Mouse (Mus musculus) myocyte (in vitro differentiated cells): ENCODE data around the gene Ddx28. TPM values are rescaled to one million over a fixed set of nuclear protein-coding genes. Genes with fewer than 3 reads are reported as not detected.

Source experiments
- H3K27me3 ChIP-seq: one replicate; pipeline ENCODE4 v1.6.1; 2011; ENCODE audit not compliant: control insufficient read depth, insufficient read depth, insufficient read length
- H3K36me3 ChIP-seq: one replicate; pipeline ENCODE4 v1.6.1; 2011; ENCODE audit not compliant: control insufficient read depth, insufficient read depth
- H3K4me2 ChIP-seq: one replicate; pipeline ENCODE4 v1.6.1; 2011; ENCODE audit warnings: low read depth, control low read depth
- H3K4me3 ChIP-seq: one replicate; pipeline ENCODE4 v1.5.1; 2011; ENCODE audit warnings: mild to moderate bottlenecking, control low read depth, moderate library complexity
- H3K79me2 ChIP-seq: one replicate; pipeline ENCODE4 v1.6.1; 2011; ENCODE audit not compliant: control insufficient read depth, insufficient read depth
- H3ac ChIP-seq: one replicate; pipeline ENCODE4 v1.6.1; 2011; ENCODE audit not compliant: control insufficient read depth, insufficient read length
- CEBPB ChIP-seq: IDR thresholded peaks from 2 replicates; pipeline ENCODE4 v1.6.1; 2011; ENCODE audit warnings: mild to moderate bottlenecking, moderate library complexity; ENCODE audit not compliant: poor library complexity, insufficient read depth, severe bottlenecking
- E2F4 ChIP-seq: IDR thresholded peaks from one replicate; pipeline ENCODE4 v1.6.1; 2011; ENCODE audit warnings: mild to moderate bottlenecking, control low read depth, moderate library complexity; ENCODE audit not compliant: insufficient read depth
- MAX ChIP-seq: IDR thresholded peaks from one replicate; pipeline ENCODE4 v1.6.1; 2011; ENCODE audit warnings: low read depth, mild to moderate bottlenecking, control low read depth
- MYOD1 ChIP-seq, 3 experiments: IDR thresholded peaks; one replicate each; pipeline ENCODE4 v1.6.1; 2011; ENCODE audit warnings: control low read depth in 2 of 3, low read depth in 2 of 3, mild to moderate bottlenecking in 2 of 3, moderate library complexity in 1 of 3; ENCODE audit not compliant: insufficient read length in 2 of 3, control insufficient read depth in 1 of 3
- MYOG ChIP-seq, 3 experiments: IDR thresholded peaks; one replicate each; pipeline ENCODE4 v1.6.1; 2011; ENCODE audit warnings: control low read depth in 2 of 3, low read depth in 2 of 3, mild to moderate bottlenecking in 2 of 3; ENCODE audit not compliant: insufficient read length in 2 of 3, control insufficient read depth in 1 of 3, insufficient read depth in 1 of 3
- POLR2A ChIP-seq: IDR thresholded peaks from one replicate; pipeline ENCODE4 v1.6.1; 2011; ENCODE audit warnings: low read depth, mild to moderate bottlenecking, control low read depth, moderate library complexity; ENCODE audit not compliant: insufficient read length
- POLR2AphosphoS2 ChIP-seq: IDR thresholded peaks from one replicate; pipeline ENCODE4 v1.6.1; 2011; ENCODE audit warnings: low read depth, control low read depth; ENCODE audit not compliant: insufficient read length
- REST ChIP-seq: IDR thresholded peaks from one replicate; pipeline ENCODE4 v1.6.1; 2011; ENCODE audit warnings: mild to moderate bottlenecking, control low read depth, moderate library complexity; ENCODE audit not compliant: insufficient read depth, insufficient read length
- SRF ChIP-seq: IDR thresholded peaks from one replicate; pipeline ENCODE4 v1.6.1; 2011; ENCODE audit warnings: low read depth; ENCODE audit not compliant: control insufficient read depth, insufficient read length
- TCF12 ChIP-seq: IDR thresholded peaks from one replicate; pipeline ENCODE4 v1.6.1; 2011; ENCODE audit warnings: mild to moderate bottlenecking, control low read depth; ENCODE audit not compliant: poor library complexity, insufficient read depth, severe bottlenecking
- TCF3 ChIP-seq: IDR thresholded peaks from one replicate; pipeline ENCODE4 v1.6.1; 2011; ENCODE audit warnings: low read depth, control low read depth; ENCODE audit not compliant: insufficient read length
- USF1 ChIP-seq: IDR thresholded peaks from one replicate; pipeline ENCODE4 v1.6.1; 2011; ENCODE audit warnings: low read depth, mild to moderate bottlenecking, control low read depth, moderate library complexity
- polyA plus RNA-seq: library from polyadenylated mRNA; unstranded; fragments of >200 nt; fragmentation: generic; extraction: Trizol; gene quantifications from one replicate; pipeline ENCODE4 v1.2.1, GENCODE M21; 2012; ENCODE audit warnings: missing spikeins

The Ddx28 gene
- polyA plus RNA-seq, 1 experiment, result 20.6 TPM

DNA sequence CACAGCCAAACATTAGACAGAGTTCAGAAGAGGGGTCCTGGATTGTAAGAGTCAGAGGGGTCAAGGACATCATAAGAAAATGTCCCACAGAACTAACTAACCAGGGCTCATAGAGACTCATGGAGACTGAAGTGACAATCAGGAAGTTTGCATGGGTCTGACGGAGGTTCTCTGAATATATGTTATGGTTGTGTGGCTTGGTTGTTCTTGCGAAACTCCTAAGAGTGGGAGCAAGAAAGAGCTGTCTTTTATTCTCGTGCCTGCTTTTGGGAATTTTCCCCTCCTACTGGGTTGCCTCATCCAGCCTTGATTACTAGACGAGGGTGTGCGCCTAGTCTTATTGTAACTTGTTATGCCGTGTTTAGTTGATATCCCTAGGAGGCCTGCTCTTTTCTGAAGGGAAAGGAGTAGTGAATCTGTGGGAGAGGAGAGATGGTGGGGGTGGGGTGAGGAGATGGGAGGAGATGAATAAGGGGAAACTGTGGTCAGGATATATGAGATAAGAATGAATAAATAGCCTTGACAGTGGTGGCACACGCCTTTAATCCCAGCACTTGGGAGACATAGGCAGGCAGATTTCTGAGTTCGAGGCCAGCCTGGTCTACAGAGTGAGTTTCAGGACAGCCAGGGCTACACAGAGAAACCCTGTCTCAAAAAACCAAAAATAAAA, 7.0 kb downstream of the Ddx28 start:
- Histone ChIP-seq H3K79me2 (no peaks in the 10 kb centered on the region), H3K36me3 (no peaks in the 10 kb centered on the region), H3ac (no peak overlapping the region), H3K4me2 (no peak overlapping the region), H3K4me3 (no peak overlapping the region), H3K27me3 (no peaks in the 10 kb centered on the region)
- TF ChIP-seq POLR2AphosphoS2 (no peak), SRF (no peak), REST (no peak), USF1 (no peak), CEBPB (peak; percentile 72)

DNA sequence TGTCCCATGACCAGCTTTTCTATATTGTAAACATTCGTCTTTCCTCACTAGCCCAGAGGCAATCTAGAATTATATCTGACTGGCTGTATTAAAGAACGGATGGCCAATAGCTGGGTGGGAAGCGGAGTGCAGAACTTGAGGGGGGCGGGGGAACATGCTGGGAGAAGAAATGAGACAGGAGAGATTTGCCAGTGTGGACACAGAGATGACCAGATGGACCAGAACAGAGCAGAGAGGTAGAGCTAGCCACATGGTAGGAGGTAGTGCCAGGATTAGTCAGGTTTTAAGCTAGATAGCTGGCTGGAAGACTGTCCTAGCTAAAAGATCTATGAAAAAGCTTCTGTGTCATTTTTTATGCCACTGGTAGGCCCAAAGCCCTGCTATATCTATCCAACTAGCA, 9.8 kb downstream of the Ddx28 start:
- Histone ChIP-seq H3K4me2 (no peak overlapping the region), H3K27me3 (no peaks in the 10 kb centered on the region), H3K4me3 (no peak overlapping the region), H3K79me2 (no peaks in the 10 kb centered on the region), H3ac (no peak overlapping the region), H3K36me3 (no peaks in the 10 kb centered on the region)
- TF ChIP-seq POLR2A (no peak), USF1 (no peak), CEBPB (no peak), TCF3 (no peak), SRF (no peak), TCF12 (no peak), MAX (no peak), POLR2AphosphoS2 (no peak), MYOD1 (IDR thresholded peaks at IDR 0.05; ENCODE audit: control insufficient read depth in 1 of 3, insufficient read length in 2 of 3, low read depth in 2 of 3) (no peak), MYOG (IDR thresholded peaks at IDR 0.05; ENCODE audit: control insufficient read depth in 1 of 3, insufficient read depth in 1 of 3, insufficient read length in 2 of 3, low read depth in 2 of 3) (no peak), REST (no peak), E2F4 (no peak)

DNA sequence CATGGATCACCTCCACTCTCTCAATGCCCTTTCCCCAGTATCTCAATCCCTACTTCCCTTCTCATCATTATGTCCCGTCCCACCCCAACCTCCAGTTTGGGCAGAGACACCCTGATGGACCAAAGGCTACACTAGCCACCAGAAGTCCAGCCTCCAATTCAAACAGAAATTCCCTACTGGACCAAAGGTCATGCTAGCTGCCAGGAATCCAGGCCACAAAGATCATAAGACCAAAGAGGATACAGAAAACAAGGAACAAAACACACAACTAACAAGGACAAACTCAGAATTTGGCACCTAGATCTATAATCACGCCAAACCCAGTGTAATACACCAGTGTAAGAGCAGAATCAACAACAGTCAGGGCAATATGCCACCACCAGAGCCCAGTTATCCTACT, 12.7 kb downstream of the Ddx28 start:
- no peaks in the 10 kb centered on the region for H3K36me3 ChIP-seq
- H3ac ChIP-seq, result no peak overlapping the region
- no peak for TF ChIP-seq TCF12
- TF ChIP-seq MAX, result no peak
- TF ChIP-seq MYOG (IDR thresholded peaks at IDR 0.05; ENCODE audit: control insufficient read depth in 1 of 3, insufficient read depth in 1 of 3, insufficient read length in 2 of 3, low read depth in 2 of 3), result no peak
- no peak for TF ChIP-seq POLR2A
- no peaks in the 10 kb centered on the region for H3K79me2 ChIP-seq
- H3K4me2 ChIP-seq, result no peak overlapping the region
- no peaks in the 10 kb centered on the region for H3K27me3 ChIP-seq
- H3K4me3 ChIP-seq, result no peak overlapping the region

DNA sequence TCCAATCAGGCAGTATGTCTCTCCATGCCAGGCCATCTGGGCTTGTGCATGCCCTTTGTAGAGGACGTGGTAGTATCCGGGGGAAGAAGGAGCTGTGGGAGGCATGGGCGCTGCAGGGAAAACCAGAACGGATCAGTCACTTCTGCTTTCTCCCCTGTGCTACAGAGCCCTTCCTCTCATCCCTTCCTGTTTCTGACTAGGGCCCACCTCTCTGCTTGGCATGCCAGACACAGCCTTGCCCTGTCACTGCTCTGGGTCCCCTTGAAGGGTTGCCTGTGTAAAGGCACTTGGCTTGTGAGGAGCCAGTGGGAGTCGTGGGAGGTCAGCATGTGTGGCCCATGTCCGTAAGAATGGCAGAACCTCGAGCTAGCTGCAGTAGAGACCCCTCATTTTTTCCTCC, 15.3 kb downstream of the Ddx28 start:
- Histone ChIP-seq H3K27me3 (no peaks in the 10 kb centered on the region), H3K4me3 (no peak overlapping the region)

DNA sequence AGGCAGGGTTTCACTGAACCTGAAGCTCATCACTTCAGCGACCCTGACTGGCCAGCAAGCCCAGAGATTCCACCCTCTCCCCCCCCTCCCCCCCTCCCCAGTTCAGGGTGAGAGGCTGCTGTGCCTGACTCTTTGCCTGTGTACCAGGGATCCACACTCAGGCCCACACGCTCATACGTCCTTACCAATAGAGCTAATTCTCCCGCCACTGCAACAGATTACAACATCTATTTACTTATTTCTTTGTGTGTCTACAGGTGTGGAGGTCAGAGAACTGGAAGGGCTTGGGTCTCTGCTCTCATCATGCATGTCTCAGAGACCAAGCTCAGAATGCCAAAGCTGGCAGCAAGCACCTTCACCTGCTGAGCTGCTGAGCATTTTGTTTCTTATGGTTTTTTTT, 18.5 kb downstream of the Ddx28 start:
- no peak overlapping the region for H3K4me3 ChIP-seq
- no peak overlapping the region for H3K4me2 ChIP-seq
- no peaks in the 10 kb centered on the region for H3K36me3 ChIP-seq
- TF ChIP-seq TCF3, result no peak
- TF ChIP-seq MYOG (IDR thresholded peaks at IDR 0.05; ENCODE audit: control insufficient read depth in 1 of 3, insufficient read depth in 1 of 3, insufficient read length in 2 of 3, low read depth in 2 of 3), result no peak
- TF ChIP-seq MYOD1 (IDR thresholded peaks at IDR 0.05; ENCODE audit: control insufficient read depth in 1 of 3, insufficient read length in 2 of 3, low read depth in 2 of 3), result no peak
- no peak for TF ChIP-seq POLR2A
- TF ChIP-seq REST, result no peak
- no peak for TF ChIP-seq POLR2AphosphoS2
- TF ChIP-seq MAX, result no peak
- no peak for TF ChIP-seq USF1
- no peak for TF ChIP-seq SRF
- TF ChIP-seq TCF12, result no peak
- no peak for TF ChIP-seq E2F4
- no peak for TF ChIP-seq CEBPB
- H3K27me3 ChIP-seq, result peaks cover 9% of the 10 kb centered on the region
- H3K79me2 ChIP-seq, result no peaks in the 10 kb centered on the region
- no peak overlapping the region for H3ac ChIP-seq

More for the DNA sequence above, 15.3 kb downstream of the Ddx28 start:
- Histone ChIP-seq H3K36me3 (no peaks in the 10 kb centered on the region), H3K79me2 (no peaks in the 10 kb centered on the region), H3K4me2 (no peak overlapping the region), H3ac (no peak overlapping the region)
- TF ChIP-seq MYOG (IDR thresholded peaks at IDR 0.05; ENCODE audit: control insufficient read depth in 1 of 3, insufficient read depth in 1 of 3, insufficient read length in 2 of 3, low read depth in 2 of 3) (no peak), MAX (no peak), REST (no peak), CEBPB (no peak)
